Mouse (Mus musculus) intestine, embryonic 14.5 days (tissue): ENCODE measurements at regions not wholly inside any gene's neighbourhood (a gene's known extent, or its start where the extent isn't known, plus 50 kb on each side); places are given as distances from the start of the nearest gene placed in this dataset.

Source experiments
- ATAC-seq: fragments of 200-750 bp; cut with Nextera tagmentation; replicated peaks from 2 replicates; pipeline ENCODE4 v1.8.0; 2017; ENCODE audit warnings: low read depth, moderate number of reproducible peaks, moderate TSS enrichment, moderate library complexity; ENCODE audit not compliant: low FRiP score, low TSS enrichment
- DNase-seq: peaks from one replicate; pipeline ENCODE4 v3.0.0-alpha.2; 2018; ENCODE audit warnings: low spot score
- H3K27ac ChIP-seq: fragments of 300-500 bp; sonication (generic); 2 replicates; pipeline ENCODE4 v1.5.1; 2014; ENCODE audit warnings: low read depth, mild to moderate bottlenecking, control low read depth
- H3K27me3 ChIP-seq: fragments of 300-500 bp; sonication (generic); replicated peaks from 2 replicates; pipeline ENCODE4 v1.6.1; 2014; ENCODE audit warnings: low read length, control low read depth; ENCODE audit not compliant: control insufficient read depth, insufficient read depth
- H3K36me3 ChIP-seq: fragments of 300-500 bp; sonication (generic); 2 replicates; pipeline ENCODE4 v1.6.1; 2014; ENCODE audit warnings: low read length, control low read depth; ENCODE audit not compliant: control insufficient read depth, insufficient read depth
- H3K4me1 ChIP-seq: fragments of 300-500 bp; sonication (generic); replicated peaks from 2 replicates; pipeline ENCODE4 v1.6.1; 2014; ENCODE audit warnings: low read length, control low read depth, mixed read lengths; ENCODE audit not compliant: control insufficient read depth, insufficient read depth
- H3K4me2 ChIP-seq: fragments of 300-500 bp; sonication (generic); 2 replicates; pipeline ENCODE4 v1.6.1; 2014; ENCODE audit warnings: low read length
- H3K4me3 ChIP-seq: fragments of 300-500 bp; sonication (generic); 2 replicates; pipeline ENCODE4 v1.5.1; 2014; ENCODE audit warnings: low read depth, low read length, control low read depth, mixed read lengths
- H3K9ac ChIP-seq: fragments of 300-500 bp; sonication (generic); 2 replicates; pipeline ENCODE4 v1.6.1; 2014; ENCODE audit warnings: mild to moderate bottlenecking, low read length
- H3K9me3 ChIP-seq: fragments of 300-500 bp; sonication (generic); 2 replicates; pipeline ENCODE4 v1.6.1; 2016; ENCODE audit warnings: low read length, control low read depth; ENCODE audit not compliant: control insufficient read depth
- WGBS: fragments of 180-500 bp; shearing (Covaris S2); extraction: QIAGEN DNeasy Blood & Tissue Kit; methylation state at CpG from one replicate; pipeline ENCODE4 v1.1.7; 2014; 5-methylcytosine and 5-hydroxymethylcytosine counted together

GRCm38 (mm10) chr1:184244730-184245488 lies 210.8 kb upstream of the 1700056E22Rik start:
- ATAC-seq (peak; percentile 71), DNase-seq (no peak)
- Histone ChIP-seq H3K9me3 (no peaks in the 10 kb centered on the region), H3K4me3 (no peak overlapping the region), H3K4me1 (peaks cover 6% of the 10 kb centered on the region; the same call in 1 of the 2 replicates), H3K4me2 (peak overlapping the region; percentile 40), H3K27me3 (no peaks in the 10 kb centered on the region), H3K27ac (peak overlapping the region; percentile 94), H3K36me3 (no peaks in the 10 kb centered on the region), H3K9ac (no peak overlapping the region)
- 32% methylated on average over 23 of the region's 23 CpGs for WGBS

GRCm38 (mm10) chr1:184244296-184244695 lies 210.2 kb upstream of the 1700056E22Rik start:
- no peaks in the 10 kb centered on the region for H3K27me3 ChIP-seq
- DNase-seq = peak; percentile 66
- 0 out of 2 replicates have a peak overlapping the region, but pooled peaks have one; percentile 2 for H3K9ac ChIP-seq
- H3K4me1 ChIP-seq = peaks cover 6% of the 10 kb centered on the region; the same call in 1 of the 2 replicates
- ATAC-seq = peak; percentile 69
- H3K27ac ChIP-seq = peak overlapping the region; percentile 94
- 18% methylated on average over 9 of the region's 9 CpGs for WGBS
- no peaks in the 10 kb centered on the region for H3K36me3 ChIP-seq
- no peaks in the 10 kb centered on the region for H3K9me3 ChIP-seq
- no peak overlapping the region for H3K4me3 ChIP-seq
- peak overlapping the region; percentile 40 for H3K4me2 ChIP-seq

- Histone ChIP-seq H3K36me3 (no peaks in the 10 kb centered on the region), H3K4me3 (no peak overlapping the region), H3K9me3 (no peaks in the 10 kb centered on the region), H3K4me1 (peaks cover 6% of the 10 kb centered on the region; the same call in 1 of the 2 replicates), H3K4me2 (no peak overlapping the region), H3K27me3 (no peaks in the 10 kb centered on the region), H3K9ac (no peak overlapping the region), H3K27ac (no peak overlapping the region)
- DNase-seq (no peak), ATAC-seq (no peak)
- 79% methylated on average over 4 of the region's 4 CpGs for WGBS
These were observed 207.7 kb upstream of the 1700056E22Rik start for GRCm38 (mm10) chr1:184241846-184242245.

- Histone ChIP-seq H3K4me2 (peak overlapping the region; percentile 46), H3K27ac (no peak overlapping the region), H3K9ac (0 out of 2 replicates have a peak overlapping the region, but pooled peaks have one; percentile 22), H3K9me3 (no peaks in the 10 kb centered on the region), H3K4me3 (peak overlapping the region; percentile 20; the same call in 1 of the 2 replicates), H3K36me3 (no peaks in the 10 kb centered on the region), H3K4me1 (peaks cover 6% of the 10 kb centered on the region; the same call in 1 of the 2 replicates), H3K27me3 (no peaks in the 10 kb centered on the region)
- DNase-seq (peak; percentile 89), ATAC-seq (peak; percentile 60; the same call in 1 of the 2 replicates)
- 24% methylated on average over 25 of the region's 25 CpGs for whole genome bisulfite sequencing
These were observed 201.3 kb upstream of the 1700056E22Rik start for GRCm38 (mm10) chr1:184235131-184235983.

GRCm38 (mm10) chr1:184234320-184234988 lies 200.4 kb upstream of the 1700056E22Rik start:
- ATAC-seq = no peak
- H3K27me3 ChIP-seq = no peaks in the 10 kb centered on the region
- H3K36me3 ChIP-seq = no peaks in the 10 kb centered on the region
- no peak overlapping the region for H3K9ac ChIP-seq
- H3K4me1 ChIP-seq = peaks cover 6% of the 10 kb centered on the region; the same call in 1 of the 2 replicates
- H3K4me2 ChIP-seq = no peak overlapping the region
- no peak for DNase-seq
- no peak overlapping the region for H3K27ac ChIP-seq
- H3K4me3 ChIP-seq = no peak overlapping the region
- WGBS = 63% methylated on average over 8 of the region's 8 CpGs
- H3K9me3 ChIP-seq = no peaks in the 10 kb centered on the region

GRCm38 (mm10) chr1:184233741-184234255 lies 199.7 kb upstream of the 1700056E22Rik start:
- H3K9ac ChIP-seq = no peak overlapping the region
- H3K4me3 ChIP-seq = no peak overlapping the region
- ATAC-seq (no peak), DNase-seq (no peak)
- no peaks in the 10 kb centered on the region for H3K36me3 ChIP-seq
- no peaks in the 10 kb centered on the region for H3K27me3 ChIP-seq
- WGBS = 71% methylated on average over 5 of the region's 5 CpGs
- H3K27ac ChIP-seq = no peak overlapping the region
- peaks cover 6% of the 10 kb centered on the region; the same call in 1 of the 2 replicates for H3K4me1 ChIP-seq
- no peak overlapping the region for H3K4me2 ChIP-seq
- H3K9me3 ChIP-seq = no peaks in the 10 kb centered on the region

GRCm38 (mm10) chr1:184222326-184222725 lies 188.2 kb upstream of the 1700056E22Rik start:
- Histone ChIP-seq H3K4me3 (no peak overlapping the region), H3K4me1 (no peaks in the 10 kb centered on the region), H3K27ac (no peak overlapping the region), H3K9me3 (no peaks in the 10 kb centered on the region), H3K4me2 (no peak overlapping the region), H3K36me3 (no peaks in the 10 kb centered on the region), H3K9ac (no peak overlapping the region), H3K27me3 (no peaks in the 10 kb centered on the region)
- 55% methylated on average over 2 of the region's 2 CpGs for WGBS
- DNase-seq (no peak), ATAC-seq (no peak)

- no peaks in the 10 kb centered on the region for H3K9me3 ChIP-seq
- WGBS = 34% methylated on average over 3 of the region's 3 CpGs
- ATAC-seq = no peak
- H3K4me1 ChIP-seq = no peaks in the 10 kb centered on the region
- no peak overlapping the region for H3K4me3 ChIP-seq
- H3K27ac ChIP-seq = no peak overlapping the region
- H3K27me3 ChIP-seq = no peaks in the 10 kb centered on the region
- H3K9ac ChIP-seq = no peak overlapping the region
- H3K36me3 ChIP-seq = no peaks in the 10 kb centered on the region
- DNase-seq = no peak
- H3K4me2 ChIP-seq = no peak overlapping the region
These were observed 187.7 kb upstream of the 1700056E22Rik start for GRCm38 (mm10) chr1:184221792-184222191.
